Mouse (Mus musculus) megakaryocyte, embryonic 14.5 days (primary cell): ENCODE measurements around the gene Ak5. TPM values are rescaled to one million over a fixed set of nuclear protein-coding genes. Genes with fewer than 3 reads are reported as not detected.
"Not testable (repeated sequence)": the region's sequence is repeated elsewhere in the genome, so short reads cannot be mapped to it uniquely, and the experiment has no call there.

Experiments
- H3K27me3 ChIP-seq: replicated peaks from 2 replicates; pipeline ENCODE3; 2012; ENCODE audit warnings: inconsistent platforms
- H3K36me3 ChIP-seq: replicated peaks from 2 replicates; pipeline ENCODE3; 2012; ENCODE audit warnings: low read length, inconsistent platforms, mixed read lengths
- H3K4me1 ChIP-seq: 2 replicates; pipeline ENCODE4 v1.6.1; 2012; ENCODE audit warnings: inconsistent platforms
- H3K4me3 ChIP-seq: replicated peaks from 2 replicates; pipeline ENCODE3; 2012; ENCODE audit warnings: moderate library complexity, mild to moderate bottlenecking, inconsistent platforms
- H3K9me3 ChIP-seq: 2 replicates; pipeline ENCODE4 v1.6.1; 2012; ENCODE audit warnings: inconsistent platforms
- FLI1 ChIP-seq: IDR thresholded peaks from 2 replicates; pipeline ENCODE4 v1.6.1; 2012; ENCODE audit warnings: low read length, inconsistent platforms, mixed read lengths
- GATA1 ChIP-seq: IDR thresholded peaks from 3 replicates; pipeline ENCODE4 v1.6.1; 2012; ENCODE audit warnings: mixed read lengths, low read length, inconsistent platforms, borderline replicate concordance
- polyA plus RNA-seq: library from polyadenylated mRNA; stranded (reverse); fragments of >175 nt; gene quantifications from 2 replicates; pipeline ENCODE4 v1.2.3, GENCODE M21; 2012; ENCODE audit warnings: low replicate concordance; ENCODE audit not compliant: insufficient read depth

Ak5 gene
- polyA plus RNA-seq, 1 experiment: 0.31 TPM

DNA sequence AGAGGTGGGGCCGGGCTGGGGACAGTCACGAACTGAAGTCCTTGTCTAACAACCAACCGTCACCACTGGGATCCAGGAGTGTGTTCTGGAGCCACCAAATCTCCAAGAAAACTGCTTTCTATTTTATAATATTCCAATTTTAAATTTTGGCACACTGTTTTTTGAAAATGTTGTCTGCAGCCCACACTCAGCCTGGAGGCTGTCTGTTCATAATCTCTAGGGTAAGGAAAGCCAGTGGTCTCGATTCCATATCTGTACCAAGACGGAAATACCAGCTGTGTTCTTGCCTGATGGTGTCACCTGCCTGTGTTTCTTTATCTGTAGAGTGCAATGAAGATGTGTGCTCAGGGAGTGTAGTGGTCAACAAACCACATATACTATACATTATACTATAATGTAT is 23.6 kb downstream of the Ak5 start:
- Histone ChIP-seq H3K4me1 (no peaks in the 10 kb centered on the region), H3K36me3 (no peaks in the 10 kb centered on the region), H3K4me3 (no peak overlapping the region), H3K9me3 (peaks cover 4% of the 10 kb centered on the region), H3K27me3 (peaks cover 6% of the 10 kb centered on the region)
- TF ChIP-seq GATA1 (no peak), FLI1 (no peak)

DNA sequence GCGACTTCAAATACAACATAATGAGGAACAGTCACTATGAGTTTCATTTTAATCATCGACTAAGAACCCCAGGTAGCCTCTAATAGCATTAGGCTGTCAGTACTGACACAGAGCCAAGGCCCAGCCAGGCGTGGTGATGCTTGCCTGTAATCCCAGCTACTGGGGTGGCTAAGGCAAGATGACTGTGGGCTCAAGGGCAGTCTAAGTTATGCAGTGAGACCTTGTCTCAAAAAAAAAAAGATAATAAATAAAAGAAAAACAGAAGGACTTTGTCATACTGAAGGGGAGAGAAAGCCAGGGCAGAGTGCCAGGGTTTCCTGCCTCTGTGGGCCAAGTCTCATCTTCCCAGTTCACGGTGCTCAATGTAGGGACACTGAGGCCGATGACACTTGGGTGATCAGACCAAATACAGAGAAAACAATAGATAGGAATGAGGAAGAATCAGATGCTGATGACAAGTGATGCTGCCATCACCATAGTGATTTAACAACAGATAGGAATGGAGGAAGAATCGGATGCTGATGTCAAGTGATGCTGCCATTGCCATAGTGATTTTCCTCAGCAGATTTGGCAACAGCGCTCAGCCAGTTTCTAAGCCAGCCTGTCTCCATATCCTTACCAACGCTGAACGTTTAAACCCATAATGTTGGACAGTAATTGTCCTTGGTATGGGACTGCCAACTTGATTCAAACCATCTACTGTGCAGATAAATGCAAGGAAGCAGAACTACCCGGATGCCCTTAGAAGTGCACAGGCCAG is 42.9 kb downstream of the Ak5 start:
- Histone ChIP-seq H3K36me3 (no peaks in the 10 kb centered on the region), H3K9me3 (no peaks in the 10 kb centered on the region), H3K4me3 (no peak overlapping the region), H3K27me3 (peaks cover 2% of the 10 kb centered on the region), H3K4me1 (no peaks in the 10 kb centered on the region)
- TF ChIP-seq FLI1: no peak
- no peak for TF ChIP-seq GATA1

DNA sequence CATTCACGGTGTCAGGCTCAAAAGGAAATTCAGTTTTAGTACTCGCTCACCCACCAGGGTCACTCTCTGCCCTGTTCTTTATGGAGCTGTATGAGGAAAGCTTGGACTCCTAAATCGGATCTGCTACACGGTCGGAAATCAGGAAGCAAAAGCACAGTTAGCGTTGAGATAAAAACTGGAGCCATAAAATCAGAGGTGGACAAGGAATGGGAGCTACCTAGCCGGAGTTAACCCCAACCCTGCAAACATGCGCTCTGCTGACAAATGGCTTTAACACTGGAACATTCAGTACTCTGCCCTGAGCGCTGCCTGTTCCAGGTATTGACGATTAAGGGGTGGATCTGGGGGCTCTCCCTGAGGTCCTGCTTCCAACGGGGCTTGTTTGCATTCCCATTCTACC is 47.6 kb downstream of the Ak5 start:
- Histone ChIP-seq H3K4me3 (no peak overlapping the region), H3K4me1 (no peaks in the 10 kb centered on the region), H3K9me3 (no peaks in the 10 kb centered on the region), H3K27me3 (peaks cover 2% of the 10 kb centered on the region), H3K36me3 (no peaks in the 10 kb centered on the region)
- no peak for TF ChIP-seq GATA1
- no peak for TF ChIP-seq FLI1

DNA sequence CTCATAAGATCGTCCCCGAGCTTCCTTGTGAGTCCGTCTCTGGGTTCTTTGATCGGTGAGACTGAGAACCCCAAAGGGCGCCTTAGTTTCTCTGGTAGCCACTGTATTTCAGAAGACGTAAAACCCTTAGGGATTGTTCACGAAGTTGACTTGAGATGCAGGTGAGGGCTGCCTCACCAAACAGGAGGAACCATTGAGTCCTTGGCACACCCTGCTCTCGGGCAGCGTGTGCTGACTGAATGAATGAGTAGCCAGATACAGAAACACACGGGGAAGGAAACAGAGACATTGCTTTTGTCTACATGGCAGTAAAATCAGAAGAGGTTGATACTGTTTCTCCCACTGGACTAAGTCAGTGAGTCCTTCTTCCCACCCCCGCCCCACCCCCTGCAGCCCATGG is 48.1 kb downstream of the Ak5 start:
- Histone ChIP-seq H3K27me3 (peaks cover 2% of the 10 kb centered on the region), H3K36me3 (no peaks in the 10 kb centered on the region), H3K4me1 (no peaks in the 10 kb centered on the region), H3K4me3 (no peak overlapping the region), H3K9me3 (no peaks in the 10 kb centered on the region)
- TF ChIP-seq FLI1: no peak
- TF ChIP-seq GATA1: no peak

DNA sequence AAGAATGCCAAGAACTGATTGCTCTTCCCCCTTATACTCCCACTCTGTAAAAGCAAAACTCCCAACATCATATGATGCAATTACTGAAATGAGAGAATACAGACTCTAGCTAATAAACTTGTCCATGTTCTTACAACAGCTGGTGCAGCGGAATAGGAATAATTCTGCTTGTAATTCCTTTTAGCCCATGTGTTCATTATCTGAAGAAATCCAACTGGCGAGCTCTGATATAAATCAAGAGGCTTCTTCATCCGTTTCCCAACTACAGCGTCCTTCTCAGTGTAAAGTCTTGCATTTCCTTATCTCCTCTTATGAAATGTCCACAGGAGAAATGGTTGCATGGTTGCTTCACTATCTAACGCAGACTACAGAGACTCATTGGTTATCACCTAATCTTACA is 59.1 kb downstream of the Ak5 start:
- Histone ChIP-seq H3K27me3 (no peaks in the 10 kb centered on the region), H3K4me1 (no peaks in the 10 kb centered on the region), H3K9me3 (peaks cover 22% of the 10 kb centered on the region), H3K36me3 (no peaks in the 10 kb centered on the region), H3K4me3 (no peak overlapping the region)
- TF ChIP-seq FLI1 (no peak), GATA1 (no peak)

DNA sequence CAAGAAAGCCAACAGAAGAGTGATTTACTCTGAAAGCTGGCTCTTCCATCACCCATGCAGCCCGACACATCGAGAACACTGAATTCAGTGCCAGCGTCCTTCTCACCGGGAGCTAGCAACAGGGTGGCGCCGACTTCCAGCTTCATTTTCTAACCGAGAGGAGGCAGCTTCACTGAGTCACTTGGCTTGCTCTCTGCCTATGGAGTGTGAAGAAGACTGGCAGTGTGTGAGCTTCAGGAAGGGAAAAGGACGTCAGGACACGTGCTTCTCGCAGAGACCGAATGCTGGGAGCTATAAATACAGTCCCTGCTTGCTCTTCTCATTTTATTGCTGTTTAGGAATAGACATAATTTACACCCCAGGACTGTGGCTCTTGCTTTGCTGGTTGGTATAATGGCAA is 62.3 kb downstream of the Ak5 start:
- H3K27me3 ChIP-seq: no peaks in the 10 kb centered on the region
- TF ChIP-seq GATA1: no peak
- TF ChIP-seq FLI1: no peak
- peaks cover 18% of the 10 kb centered on the region for H3K9me3 ChIP-seq
- H3K4me1 ChIP-seq: no peaks in the 10 kb centered on the region
- no peak overlapping the region for H3K4me3 ChIP-seq
- H3K36me3 ChIP-seq: no peaks in the 10 kb centered on the region

DNA sequence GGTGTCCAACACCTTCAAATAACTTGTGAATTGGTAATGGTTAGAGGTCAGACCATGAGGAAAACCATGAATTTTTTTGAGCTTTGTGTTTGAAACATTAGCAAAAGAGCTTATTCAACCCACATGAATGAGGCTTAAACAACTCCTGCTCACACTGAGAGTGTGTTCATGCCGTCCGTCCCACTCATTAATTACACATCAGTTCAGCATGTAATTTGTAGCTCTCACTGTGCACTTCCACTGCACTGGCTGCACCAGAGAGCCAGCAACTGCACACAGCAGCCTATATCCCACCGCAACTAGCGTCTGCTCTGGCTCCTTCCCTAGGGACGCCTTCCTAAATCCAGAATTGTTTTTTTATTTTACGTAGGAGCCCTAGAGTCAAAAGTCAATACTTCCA is 68.5 kb downstream of the Ak5 start:
- Histone ChIP-seq H3K4me3 (no peak overlapping the region), H3K9me3 (peaks cover 11% of the 10 kb centered on the region)

DNA sequence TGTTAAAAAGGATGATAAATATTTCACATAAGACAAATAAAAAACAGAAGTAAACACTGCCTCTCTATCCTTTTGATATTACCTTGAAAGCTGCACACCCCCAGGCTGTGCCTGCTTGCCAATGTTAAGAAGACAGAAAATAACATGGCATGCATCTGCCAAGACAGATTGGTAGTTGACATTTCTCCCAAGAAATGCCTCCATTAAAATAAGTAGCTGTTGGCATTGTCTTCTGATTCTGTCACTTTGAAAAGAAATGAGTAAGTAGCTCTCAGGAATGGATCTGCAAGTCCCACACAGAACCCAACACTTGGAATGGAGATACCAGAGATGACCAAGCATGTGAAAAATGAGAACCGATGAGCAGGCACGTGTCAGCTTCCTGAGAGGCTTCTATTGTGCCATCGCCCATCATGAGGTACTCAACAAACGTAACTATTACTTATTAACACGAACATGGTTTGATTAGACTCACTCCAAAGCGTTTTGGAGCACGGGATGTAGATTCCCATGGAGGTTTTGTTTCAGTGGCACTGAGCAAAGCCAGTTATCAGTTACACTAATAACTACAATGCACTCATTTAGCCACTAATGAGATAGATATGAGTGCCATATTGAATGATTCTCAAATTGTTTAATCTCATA is 71.6 kb downstream of the Ak5 start:
- Histone ChIP-seq H3K9me3 (no peaks in the 10 kb centered on the region), H3K27me3 (peaks cover 3% of the 10 kb centered on the region), H3K4me3 (no peak overlapping the region), H3K4me1 (no peaks in the 10 kb centered on the region), H3K36me3 (no peaks in the 10 kb centered on the region)
- no peak for TF ChIP-seq GATA1
- TF ChIP-seq FLI1: no peak

More for the DNA sequence above, 68.5 kb downstream of the Ak5 start:
- no peaks in the 10 kb centered on the region for H3K27me3 ChIP-seq
- no peaks in the 10 kb centered on the region for H3K4me1 ChIP-seq
- no peaks in the 10 kb centered on the region for H3K36me3 ChIP-seq
- no peak for TF ChIP-seq FLI1
- TF ChIP-seq GATA1: no peak

DNA sequence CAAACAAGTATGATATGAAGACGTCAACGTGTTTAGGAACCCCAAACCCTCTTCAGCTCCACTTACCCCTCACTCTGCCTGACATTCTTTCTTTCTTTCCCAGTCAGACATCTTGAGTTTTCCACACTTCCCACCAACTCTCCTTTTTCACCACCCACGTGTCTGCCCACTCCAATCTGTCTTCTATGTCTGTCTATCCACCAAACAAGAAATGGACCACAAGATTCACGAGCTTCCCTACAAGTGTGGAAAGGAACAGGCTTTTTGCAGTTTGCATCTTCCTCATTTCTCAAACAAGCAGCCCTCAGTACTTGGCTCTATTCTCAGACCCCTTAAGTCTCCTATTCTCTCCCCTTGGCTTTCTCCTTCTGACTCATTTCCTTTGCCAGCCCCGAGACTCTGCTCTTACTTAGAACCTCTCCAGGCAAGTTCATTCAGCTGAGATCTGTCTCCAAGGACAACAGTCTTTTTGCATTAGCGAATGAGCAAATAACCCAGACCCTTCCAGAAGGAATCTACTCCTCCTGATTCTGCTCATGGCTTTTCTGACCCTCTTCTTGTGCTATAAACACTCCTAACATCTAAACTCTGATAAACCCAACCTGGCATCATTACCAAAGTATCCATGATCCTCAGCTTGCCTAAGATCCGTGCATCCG is 75.3 kb downstream of the Ak5 start:
- H3K27me3 ChIP-seq: peaks cover 11% of the 10 kb centered on the region
- H3K9me3 ChIP-seq: no peaks in the 10 kb centered on the region
- no peaks in the 10 kb centered on the region for H3K4me1 ChIP-seq
- TF ChIP-seq GATA1 (no peak), FLI1 (no peak)
- no peaks in the 10 kb centered on the region for H3K36me3 ChIP-seq
- no peak overlapping the region for H3K4me3 ChIP-seq

DNA sequence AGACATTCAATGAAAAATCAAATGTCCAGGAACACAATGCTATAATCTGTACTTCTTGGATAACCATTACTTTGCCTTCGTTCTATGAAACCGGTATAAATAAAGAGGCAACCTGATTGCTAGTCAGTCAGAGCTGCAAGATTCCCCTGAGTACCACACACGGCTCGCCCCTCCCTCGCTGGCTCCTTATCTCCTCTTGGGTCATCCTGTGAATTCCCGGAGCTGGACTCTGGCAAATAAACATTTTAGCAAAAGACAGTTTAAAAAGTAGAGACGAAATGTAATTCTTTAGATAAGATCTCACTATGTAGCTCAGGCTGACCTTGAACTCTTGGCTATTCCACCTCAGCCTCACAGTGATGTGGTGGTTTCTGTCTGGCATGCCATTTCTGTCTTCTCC is 77.7 kb downstream of the Ak5 start:
- no peaks in the 10 kb centered on the region for H3K9me3 ChIP-seq
- peaks cover 4% of the 10 kb centered on the region; the same call in 1 of the 2 replicates for H3K4me1 ChIP-seq
- TF ChIP-seq FLI1: no peak
- TF ChIP-seq GATA1: no peak
- peaks cover 23% of the 10 kb centered on the region for H3K27me3 ChIP-seq
- H3K36me3 ChIP-seq: no peaks in the 10 kb centered on the region
- H3K4me3 ChIP-seq: no peak overlapping the region

DNA sequence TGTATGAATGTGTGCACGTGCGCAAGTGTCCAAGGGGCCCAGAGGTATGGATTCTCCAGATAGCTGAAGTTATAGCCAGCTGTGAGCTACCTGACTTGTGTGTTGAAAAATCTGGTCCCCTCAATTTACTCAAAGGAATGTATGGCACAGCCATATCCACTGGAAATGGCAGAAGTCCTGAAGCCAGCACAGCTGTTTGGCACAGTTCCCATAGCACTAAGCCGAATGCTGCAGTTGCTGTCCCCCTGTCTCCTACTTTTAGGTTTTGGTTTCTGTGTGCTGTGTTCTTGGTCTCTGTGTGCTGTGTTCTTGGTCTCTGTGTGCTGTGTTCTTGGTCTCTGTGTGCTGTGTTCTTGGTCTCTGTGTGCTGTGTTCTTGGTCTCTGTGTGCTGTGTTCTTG is 79.1 kb downstream of the Ak5 start:
- not testable (repeated sequence) for H3K36me3 ChIP-seq, H3K4me3 ChIP-seq, H3K9me3 ChIP-seq, H3K4me1 ChIP-seq
- peaks cover 23% of the 10 kb centered on the region for H3K27me3 ChIP-seq
